Mouse (Mus musculus) embryo, embryonic 10.5 days (tissue): ENCODE measurements around the gene Efna2.
"Not testable (repeated sequence)": the region's sequence is repeated elsewhere in the genome, so short reads cannot be mapped to it uniquely, and the experiment has no call there.

Experiments
- DNase-seq: peaks from one replicate; pipeline ENCODE4 v3.0.0-alpha.2; 2015; ENCODE audit warnings: low spot score

The Efna2 gene

DNA sequence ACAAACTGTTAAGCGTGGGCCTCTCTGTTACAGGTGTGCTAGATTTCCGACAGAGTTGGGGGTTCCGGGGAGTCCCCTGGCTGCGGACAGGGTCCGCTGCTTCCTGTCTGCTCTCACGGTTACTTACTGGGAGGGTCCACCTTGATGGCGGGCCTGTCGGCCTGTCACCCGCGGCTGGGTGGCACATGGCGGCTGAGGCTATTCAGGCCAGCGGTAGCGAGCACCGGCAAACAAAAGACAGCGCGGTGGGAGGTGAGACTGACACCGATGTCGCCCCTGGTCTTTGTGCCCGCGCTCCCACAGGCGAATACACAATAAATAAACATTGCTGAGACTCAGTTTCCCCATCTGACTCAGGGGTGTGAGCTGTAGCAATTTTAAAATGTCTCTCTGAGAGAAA, 10.7 kb downstream of the Efna2 start:
- DNase-seq, result peak; percentile 45

DNA sequence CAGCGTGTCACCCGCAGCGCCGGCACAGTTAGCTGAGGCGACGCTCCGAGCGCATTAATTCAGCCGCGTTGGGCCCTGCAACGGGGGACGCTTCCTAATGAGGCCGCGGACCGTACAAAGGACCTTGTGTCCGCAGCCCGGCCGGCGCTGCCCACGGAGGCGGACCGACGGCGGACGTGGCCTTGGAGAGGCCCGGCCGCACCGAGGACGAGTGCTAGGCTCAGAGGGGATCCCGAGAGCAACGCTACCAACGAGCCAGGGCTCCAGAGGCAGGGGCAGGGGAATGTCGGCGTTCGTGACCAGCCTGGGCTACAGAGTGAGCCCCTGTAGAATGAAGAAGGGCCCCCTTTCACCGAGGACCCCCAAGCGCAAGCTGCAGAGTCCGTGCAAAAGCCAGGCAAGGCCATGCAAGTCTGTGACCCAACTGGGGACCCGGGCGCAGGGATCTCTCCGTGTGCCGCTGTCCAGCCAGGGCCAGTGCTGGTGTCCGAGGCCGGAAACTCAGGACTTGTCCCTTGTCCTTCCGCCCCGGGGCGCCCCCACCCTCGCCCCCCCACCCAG, 11.3 kb downstream of the Efna2 start:
- DNase-seq, result peak; percentile 74

DNA sequence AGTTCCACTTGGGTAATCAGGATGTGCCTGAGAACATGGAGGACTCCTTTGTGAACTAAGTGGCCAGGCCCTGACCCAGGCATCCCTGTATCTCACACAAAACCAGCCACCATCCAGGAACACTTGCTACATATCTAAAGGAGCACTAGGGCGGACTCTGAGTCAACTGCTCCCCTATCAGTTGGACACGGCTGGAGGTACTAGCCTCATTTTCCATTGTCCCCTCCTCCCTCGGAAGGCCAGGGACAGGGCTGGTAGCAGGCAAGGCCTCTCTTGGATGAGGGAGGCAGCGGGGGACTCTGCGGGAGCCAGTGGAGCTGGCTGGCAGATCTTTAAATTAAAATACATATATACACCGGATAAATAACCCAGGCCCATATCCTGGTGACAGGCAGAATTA, 14.7 kb downstream of the Efna2 start:
- DNase-seq, result no peak

DNA sequence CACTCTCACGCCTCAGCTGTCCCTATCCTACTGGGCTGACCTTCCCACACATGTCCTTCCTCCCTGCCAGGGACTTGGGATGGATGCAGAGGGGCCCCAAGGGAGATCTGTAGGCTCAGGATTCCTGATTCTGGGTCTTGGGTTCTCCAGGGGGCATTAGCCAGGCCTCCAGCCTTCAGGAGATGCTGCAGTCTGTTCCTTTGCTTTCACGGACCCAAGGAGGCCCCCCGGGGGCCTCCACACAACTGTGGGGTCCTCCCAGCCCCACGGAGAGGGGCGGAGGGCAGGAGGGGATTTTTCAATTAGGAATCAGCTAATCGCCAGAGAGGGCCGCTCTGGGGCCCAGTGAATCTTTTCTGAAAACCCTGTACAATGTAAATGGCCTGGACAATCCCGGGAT, 15.2 kb downstream of the Efna2 start:
- DNase-seq, result no peak

DNA sequence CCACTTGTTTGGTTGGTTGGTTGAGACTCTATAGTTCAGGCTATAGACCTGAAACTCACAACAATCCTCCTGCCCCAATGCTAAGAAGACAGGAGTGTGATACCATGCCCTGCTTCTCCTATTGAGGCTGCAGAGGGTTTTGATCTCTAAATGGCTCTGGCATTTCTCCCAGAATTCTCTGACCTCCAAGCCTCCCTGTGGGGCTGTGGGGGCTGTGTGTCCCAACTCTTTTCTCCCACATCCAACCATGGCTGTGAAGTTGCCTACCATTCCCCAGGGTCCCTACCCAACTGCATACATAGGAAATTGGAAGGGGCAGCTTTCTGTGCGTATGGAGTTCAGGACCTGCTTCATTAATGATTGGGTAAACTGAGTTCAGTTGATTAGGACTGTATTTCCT, 16.9 kb downstream of the Efna2 start:
- DNase-seq, result no peak

DNA sequence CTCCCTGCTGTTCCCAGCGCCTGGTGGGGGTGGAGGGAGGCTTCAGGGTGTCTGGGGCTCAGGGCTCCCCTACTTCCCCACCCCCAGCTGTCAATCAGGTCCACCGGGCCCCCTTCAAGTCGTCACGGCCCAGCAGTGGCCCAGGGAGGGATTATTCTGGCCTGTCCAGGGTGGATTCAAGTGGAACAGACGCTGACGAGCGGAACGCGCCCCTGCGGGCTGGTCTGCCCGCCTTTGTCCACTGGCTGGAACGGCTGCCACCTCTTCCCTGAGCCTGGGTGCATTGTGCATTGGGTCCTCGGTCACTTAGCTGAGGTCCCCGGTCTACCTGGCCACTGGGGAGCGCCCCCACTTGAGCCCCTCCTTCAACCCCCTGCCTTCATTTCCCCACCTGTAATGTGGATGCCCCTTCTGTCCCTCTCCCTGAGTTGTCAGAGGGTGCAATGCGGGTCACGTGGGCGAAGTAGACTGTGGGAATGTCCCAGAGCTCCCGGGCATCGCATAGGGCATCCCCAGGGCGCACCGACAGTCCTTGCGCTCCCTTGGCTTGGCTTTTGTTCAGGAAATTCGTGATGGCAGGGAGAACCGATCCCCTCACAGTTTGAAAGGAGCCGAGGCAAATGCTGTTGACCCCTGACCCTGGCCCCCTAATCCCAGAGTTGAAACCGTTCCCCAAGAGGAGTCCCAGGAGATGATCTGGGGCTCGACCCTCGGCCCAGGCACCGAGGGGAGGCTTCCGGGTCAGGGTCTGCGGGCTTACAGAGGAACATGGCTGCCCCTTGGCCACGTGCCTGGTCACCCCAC, 17.7 kb downstream of the Efna2 start:
- no peak for DNase-seq

DNA sequence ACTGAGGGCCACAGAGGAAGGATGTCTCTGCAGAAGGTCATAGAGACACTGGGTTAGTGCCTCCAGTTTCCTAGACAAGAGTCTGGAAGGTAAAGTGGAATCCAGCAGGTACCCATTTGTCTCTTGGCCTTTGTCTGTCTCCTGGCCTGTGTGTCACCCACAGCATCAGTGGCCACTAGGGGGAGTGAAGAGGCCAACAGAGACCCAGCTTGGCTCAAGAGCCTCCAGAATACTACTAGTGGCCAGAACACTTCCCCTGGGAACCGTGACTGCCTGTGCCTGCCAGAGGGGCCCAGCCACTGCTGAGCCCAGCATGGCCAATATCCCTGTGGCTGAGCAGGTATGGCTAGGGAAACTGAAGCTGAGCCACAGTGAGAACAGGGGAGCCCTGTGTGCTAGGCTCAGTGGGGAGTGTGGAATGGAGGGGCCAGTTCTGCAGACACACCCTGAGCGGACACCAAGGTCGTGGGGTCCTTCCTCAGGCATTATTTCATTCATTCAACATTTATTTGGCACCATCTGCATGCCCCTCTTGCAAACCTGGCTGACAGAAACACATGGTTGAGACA, 20.2 kb downstream of the Efna2 start:
- DNase-seq, result peak; percentile 95

DNA sequence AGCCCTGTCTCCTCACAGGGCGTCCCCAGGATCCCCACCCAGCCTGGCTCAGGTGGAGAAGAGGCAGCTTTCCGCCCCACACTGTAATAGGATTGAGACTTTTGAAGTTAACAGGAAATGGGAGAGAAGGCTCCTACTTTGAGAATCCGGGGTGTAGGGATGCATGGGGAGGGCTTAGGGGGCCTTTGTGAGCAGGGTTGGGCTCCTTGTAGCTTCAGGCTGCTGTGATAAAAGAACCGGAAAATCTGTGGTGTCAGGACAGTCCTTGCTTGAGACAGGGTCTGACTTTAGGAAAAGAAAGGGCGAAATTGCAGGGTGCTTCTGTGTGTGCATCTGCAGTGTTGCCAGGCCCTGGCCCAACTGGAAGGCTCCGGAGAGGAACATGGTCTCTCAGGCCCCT, 21.2 kb downstream of the Efna2 start:
- DNase-seq, result no peak

DNA sequence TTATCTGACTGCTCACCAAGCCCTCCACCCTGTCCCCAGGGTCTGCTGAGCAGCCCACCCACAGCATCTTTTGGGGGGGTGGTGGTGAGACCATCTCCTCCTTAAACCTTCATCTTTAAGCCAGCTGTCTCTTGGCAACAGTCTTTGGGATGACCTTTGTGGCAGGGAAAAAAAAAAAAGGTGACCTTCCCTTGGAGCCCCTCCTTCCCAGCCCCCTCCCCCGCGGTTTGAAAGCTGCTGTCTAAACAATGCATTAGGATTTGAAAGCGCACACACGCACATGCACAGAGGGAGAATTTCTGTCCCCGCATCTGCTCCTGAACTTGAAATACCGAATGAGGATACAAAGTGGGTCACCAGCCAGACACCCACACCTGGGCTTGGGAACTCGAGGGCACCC, 24.8 kb downstream of the Efna2 start:
- DNase-seq, result no peak

DNA sequence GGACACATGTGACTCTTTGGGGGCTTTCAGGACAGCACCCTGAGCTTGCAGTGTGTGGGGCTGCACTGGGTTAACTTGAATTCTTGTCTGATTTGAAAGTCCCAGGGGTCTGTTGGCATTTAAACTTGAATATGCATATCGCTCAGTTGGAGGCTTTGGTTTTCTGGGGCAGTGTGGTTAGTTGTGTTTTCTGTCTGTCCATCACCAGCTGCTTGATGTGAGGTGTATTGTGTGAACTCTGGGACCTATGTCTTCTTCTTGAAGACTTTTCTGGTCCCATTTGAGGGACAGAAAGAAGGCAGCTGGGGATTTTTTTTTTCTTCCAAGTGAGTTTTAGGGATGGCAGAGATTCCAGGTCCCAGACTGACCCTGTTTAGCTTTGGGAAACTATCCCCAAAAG, 27.9 kb downstream of the Efna2 start:
- DNase-seq, result no peak

DNA sequence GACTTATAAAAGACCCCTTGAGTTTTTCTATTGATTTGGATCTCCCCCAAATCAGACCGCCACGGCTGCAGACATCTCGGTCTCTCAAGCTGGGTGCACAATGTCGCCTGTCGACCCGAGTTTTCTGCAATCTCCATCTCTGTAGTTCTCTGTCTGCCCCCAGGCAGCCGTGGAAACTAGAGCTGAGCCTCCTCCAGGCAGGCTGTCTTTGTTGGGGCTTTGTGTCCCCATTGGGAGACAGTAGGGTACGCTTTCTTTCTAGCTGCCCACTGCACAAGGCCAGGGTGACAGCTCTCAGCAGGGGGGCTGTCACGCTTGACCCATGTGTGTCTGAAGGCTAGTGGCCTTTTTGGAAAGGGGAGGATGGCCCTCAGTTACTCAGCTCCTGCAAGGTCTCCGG, 28.4 kb downstream of the Efna2 start:
- DNase-seq, result no peak

DNA sequence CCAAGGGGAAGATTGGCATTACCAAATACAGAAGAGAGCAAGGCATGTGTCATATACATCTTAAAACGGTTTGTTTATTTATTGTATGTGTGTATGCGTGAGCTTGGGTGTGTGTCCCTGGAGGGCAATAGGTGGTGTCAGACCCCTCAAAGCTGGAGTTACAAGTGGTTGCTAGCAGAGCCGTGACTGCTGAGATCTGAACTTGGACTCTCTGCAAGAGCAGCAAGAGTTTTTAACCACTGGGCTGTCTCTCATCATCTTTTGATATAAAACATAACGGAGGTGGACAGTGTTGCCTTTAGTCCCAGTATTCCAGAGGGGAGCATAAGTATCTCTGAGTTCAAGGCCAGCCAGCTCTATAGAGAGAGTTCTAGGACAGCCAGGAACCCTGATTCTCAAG, 29.0 kb downstream of the Efna2 start:
- DNase-seq, result no peak

DNA sequence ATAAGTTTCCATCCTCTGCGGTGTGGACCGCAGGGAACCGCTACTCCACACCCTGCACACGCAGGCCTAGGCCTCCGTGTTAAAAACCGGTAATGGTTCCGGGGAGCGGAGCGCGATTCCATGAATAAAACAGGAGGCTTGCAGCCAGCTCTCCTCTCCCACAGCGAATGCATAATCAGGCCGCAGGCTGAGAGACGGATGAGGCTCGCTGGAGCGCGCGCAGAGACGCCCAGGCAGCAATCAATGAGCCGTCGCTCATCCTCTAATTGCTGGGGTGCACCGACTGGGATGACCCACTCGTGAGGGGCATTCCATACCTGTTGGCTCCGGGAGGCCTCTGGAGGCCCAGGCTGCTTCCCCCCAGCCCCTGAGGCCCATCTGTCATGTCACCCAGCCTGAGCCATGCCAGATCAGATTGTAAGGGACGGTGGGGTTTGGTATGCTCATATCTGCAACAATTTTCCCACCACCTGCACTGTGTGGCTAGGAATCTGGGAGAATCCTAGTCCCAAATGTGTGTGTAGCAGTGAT, 29.6 kb downstream of the Efna2 start:
- peak; percentile 61 for DNase-seq

DNA sequence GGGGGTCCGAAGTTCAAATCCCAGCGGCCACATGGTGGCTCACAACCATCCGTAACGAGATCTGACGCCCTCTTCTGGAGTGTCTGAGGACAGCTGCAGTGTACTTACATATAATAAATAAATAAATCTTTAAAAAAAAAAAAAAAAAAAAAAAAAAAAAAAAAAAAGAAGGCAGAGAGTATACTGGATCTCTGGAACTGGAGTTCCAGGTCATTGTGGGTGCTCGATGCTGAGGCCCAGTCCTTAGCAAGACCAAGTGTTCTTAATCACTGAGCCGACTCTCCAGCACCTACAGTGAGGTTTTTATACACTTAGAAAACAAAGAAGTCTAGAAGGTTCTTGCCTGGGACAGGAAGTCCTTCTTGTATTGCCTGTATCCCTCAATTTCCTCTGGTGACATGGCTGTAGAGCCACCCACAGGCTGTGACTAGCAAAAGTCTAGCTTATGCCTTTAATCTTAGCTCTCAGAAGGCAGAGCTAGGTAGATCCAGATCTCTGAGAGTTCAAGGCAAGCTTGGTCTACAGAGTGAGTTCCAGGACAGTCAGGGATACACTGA, 32.3 kb downstream of the Efna2 start:
- not testable (repeated sequence) for DNase-seq

DNA sequence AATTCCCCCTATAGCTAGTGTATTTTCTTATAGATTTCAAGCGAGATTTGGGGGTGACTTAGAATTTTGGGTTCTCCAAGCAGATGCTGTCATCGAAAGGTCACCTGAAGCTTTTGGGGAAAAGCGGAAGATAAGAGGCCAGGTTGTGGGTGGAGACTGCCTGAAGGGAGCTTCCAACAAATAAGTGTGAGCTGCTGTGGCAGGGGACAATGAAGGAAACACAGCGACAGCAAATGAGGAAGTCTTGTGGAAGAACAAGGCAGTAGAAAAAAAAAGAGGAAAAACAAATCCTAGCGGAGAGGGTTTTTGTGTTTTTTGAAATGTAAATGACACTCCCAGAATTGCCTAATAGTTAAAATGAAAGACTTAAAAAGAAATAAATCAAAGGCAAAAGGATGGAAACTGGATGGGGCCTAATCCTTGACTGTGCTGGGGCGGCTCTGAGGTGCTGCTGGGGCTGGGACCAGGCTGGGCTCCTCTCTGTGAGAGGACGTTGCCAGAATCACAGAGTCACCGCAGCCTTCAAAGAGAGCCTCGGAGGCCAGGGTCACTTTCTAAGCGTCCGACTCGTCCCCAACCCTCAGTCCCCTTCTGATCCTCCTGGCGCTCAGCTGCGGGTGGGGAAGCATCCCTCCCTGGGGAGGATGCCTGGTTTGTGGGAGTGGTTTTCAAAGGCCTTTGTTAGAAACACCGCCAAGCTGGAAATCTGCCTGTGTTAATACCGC, 35.9 kb downstream of the Efna2 start:
- DNase-seq, result peak; percentile 39

DNA sequence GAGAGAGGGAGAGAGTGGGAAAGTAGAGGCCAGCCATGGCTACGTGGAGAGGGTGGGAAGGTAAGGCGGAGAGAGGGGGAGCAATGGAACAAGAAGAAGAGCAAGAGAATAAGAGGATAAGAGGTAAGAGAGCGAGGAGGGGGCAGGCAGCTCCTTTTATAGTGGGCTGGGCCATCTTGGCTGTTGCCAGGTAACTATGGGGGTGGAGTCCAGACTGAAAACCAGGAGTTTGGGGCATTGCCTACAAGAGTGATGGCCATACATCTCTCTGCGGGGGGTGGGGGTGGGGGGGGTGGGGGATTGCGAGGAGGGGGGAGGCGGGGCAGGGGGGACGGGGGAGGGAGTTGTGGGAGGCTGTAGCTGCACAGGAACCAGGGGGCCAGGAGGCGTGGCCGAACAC, 41.4 kb downstream of the Efna2 start:
- no peak for DNase-seq

DNA sequence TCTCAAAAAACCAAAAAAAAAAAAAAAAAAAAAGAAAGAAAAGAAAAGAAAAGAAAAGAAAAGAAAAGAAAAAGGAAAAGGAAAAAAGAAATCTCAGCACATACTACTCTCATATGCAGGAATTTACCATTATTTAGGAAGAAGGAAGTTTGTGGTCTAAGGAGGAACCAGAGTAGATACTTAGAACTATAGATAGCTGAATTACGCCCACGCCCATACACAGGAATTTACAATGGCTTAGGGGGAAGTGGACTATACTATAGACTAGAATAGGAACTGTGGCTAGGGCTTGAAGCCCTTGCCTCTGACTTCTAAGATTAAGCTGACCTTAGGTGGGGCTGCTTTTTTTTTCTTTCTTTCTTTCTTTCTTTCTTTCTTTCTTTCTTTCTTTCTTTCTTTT, 43.9 kb downstream of the Efna2 start:
- DNase-seq, result not testable (repeated sequence)

DNA sequence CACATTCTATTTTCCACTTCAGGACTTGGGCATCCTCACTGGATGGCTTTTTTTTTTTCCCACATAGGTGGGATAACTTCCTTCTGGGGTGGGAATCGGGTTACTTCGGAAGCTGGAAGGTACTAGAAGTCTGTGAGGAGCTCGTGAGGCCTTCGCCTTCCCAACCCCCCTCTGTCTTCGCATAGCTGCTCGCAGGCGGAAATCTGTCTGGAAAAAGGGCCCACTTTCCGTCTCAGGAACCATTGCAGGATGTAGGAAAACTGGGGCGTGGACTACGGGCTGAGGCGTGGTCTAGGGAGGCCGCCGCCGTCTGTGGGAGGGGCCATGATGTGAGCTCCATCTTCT, 46.8 kb downstream of the Efna2 start:
- no peak for DNase-seq

DNA sequence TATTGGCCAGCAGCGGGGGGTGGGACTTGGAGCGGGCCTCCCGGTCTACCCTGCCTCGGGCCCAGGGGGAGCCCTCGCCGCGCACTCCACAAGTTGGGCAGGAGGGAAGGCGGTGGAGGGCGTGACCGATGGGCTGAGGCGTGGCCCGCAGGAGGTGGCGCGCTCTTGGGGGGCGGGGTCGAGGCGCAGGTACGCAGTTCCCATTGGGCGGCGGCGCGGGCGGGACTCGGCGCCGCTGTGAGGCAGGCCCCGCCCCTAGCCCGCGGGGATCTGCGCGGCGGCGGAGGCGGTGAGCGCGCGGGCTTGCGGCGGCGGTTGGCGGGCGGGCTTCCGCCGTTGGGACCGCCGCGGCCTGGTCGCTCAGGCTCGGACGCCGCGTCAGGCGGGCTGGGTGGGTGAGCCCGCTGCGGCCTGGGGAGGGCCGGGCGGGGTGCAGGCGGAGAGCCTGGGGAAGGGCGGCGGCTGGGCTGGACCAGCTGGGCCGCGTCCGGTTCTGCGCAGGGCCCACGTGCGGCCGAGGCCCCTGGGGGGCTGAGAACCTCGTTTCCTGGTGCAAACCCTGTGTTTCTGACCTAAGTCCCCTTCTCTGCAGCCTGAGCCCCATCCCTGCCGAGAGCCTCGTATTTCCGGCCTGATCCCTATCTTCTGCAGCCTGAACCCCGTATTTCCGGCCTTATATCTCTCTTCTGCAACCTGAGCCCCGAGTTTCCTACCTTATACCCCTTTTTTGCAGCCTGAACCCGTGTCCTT, 47.3 kb downstream of the Efna2 start, which contains the start of gene Mum1:
Gene Mum1 (plus strand): TSS at position 19 of the 750 bp plus-strand sequence.
- DNase-seq, result peak; percentile 100

DNA sequence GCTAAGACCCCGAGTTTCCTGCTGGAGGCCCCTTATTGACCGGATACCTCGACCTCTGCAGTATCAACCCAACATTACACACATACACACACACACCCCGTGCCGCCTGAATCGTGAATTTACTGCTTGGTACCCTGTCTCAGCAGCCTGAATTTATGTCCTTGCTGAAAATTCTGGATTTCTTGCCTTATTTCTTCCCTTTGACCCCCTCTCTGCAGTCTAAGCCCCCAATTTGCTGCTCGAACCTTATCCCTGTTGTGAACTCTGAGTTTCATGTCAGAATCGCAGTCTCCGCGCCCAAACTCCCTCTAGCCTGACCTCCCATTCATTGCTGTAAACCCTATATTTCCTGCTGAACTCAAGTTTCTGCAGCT, 47.9 kb downstream of the Efna2 start:
- no peak for DNase-seq

DNA sequence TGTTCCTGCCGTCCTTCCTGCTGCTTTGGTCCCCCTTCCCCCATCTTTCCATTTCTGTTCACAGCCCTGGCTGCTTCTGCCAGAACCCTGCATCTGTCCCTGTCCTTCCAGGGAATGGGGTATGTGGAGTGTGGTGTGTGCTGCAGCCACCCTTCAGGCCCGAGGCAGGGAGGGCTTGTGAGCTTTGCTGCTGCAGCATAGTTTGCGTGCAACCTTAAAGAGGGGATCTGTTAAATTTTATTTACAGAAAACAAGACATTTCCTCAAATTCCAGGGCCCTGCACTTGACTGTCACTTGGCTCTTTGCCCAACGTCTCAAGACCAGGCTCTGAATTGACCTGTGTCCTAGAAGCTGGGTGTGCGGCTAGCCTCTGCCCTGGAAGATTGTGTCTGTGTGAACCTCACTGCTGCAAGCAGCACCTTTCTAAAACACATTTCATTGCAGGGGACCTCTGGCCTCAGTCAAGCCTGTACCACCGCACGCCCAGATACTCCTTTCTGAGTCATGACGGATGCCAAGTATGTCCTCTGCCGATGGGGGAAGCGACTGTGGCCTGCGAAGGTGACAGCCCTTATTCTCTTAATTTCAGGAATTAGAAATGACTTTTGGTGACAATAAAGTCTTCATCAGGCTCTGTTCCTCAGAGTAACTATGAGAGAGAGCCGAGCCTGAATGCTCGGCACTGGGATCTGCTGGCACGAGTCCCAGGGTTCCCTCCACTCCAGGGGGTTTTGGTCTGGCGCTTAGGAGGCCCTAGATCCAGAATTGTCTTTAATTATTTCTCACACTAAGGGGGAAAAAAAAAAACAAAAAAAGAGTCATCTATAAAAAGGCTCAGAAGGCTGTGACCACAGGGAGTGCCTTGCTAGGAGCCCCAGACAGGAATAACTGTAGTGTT, 48.8 kb downstream of the Efna2 start:
- no peak for DNase-seq
